Mouse (Mus musculus) ES-E14 (cell line): ENCODE data around the gene Rad51b. TPM values are rescaled to one million over a fixed set of nuclear protein-coding genes. Genes with fewer than 3 reads are reported as not detected.

Experiments
- DNase-seq: peaks from one replicate; pipeline ENCODE4 v3.0.0-alpha.2; 2013; ENCODE audit warnings: low read depth, low spot score
- H3K27ac ChIP-seq: 2 replicates; pipeline ENCODE4 v1.5.1; 2012; ENCODE audit warnings: low read depth, mild to moderate bottlenecking, low read length, moderate library complexity, mixed read lengths; ENCODE audit not compliant: poor library complexity, insufficient read depth, severe bottlenecking
- H3K36me3 ChIP-seq: 2 replicates; pipeline ENCODE4 v1.6.1; 2012; ENCODE audit warnings: mild to moderate bottlenecking, low read length, moderate library complexity, mixed read lengths; ENCODE audit not compliant: control insufficient read depth, poor library complexity, insufficient read depth, severe bottlenecking
- H3K4me1 ChIP-seq, 2 experiments: fragments of 150-350 bp in 1 of 2; sonication (generic) in 1 of 2; 2 replicates each; pipeline ENCODE4 v1.6.1; 2012; ENCODE audit warnings: low read length in 2 of 2, mild to moderate bottlenecking in 1 of 2, mixed read lengths in 1 of 2; ENCODE audit not compliant: control insufficient read depth in 2 of 2, insufficient read depth in 2 of 2, poor library complexity in 1 of 2
- H3K4me3 ChIP-seq, 2 experiments: fragments of 150-350 bp in 1 of 2; sonication (generic) in 1 of 2; 2 replicates each; pipeline ENCODE4 v1.5.1; 2012; ENCODE audit warnings: low read length in 2 of 2, low read depth in 1 of 2, mild to moderate bottlenecking in 1 of 2, mixed read lengths in 1 of 2; ENCODE audit not compliant: insufficient read depth in 1 of 2, poor library complexity in 1 of 2, severe bottlenecking in 1 of 2
- H3K9ac ChIP-seq: 2 replicates; pipeline ENCODE4 v1.6.1; 2012; ENCODE audit warnings: low read depth, mild to moderate bottlenecking, low read length, mixed read lengths; ENCODE audit not compliant: poor library complexity, insufficient read depth, severe bottlenecking
- H3K9me3 ChIP-seq: fragments of 150-350 bp; sonication (generic); 2 replicates; pipeline ENCODE4 v1.6.1; 2012; ENCODE audit warnings: low read depth, mild to moderate bottlenecking, low read length; ENCODE audit not compliant: control insufficient read depth, insufficient read depth
- CHD2 ChIP-seq: IDR thresholded peaks from 2 replicates; pipeline ENCODE4 v1.6.1; 2014; ENCODE audit warnings: mild to moderate bottlenecking, low read depth, low read length, inconsistent platforms
- HCFC1 ChIP-seq: IDR thresholded peaks from 2 replicates; pipeline ENCODE4 v1.6.1; 2012; ENCODE audit warnings: low read length, inconsistent platforms, borderline replicate concordance; ENCODE audit not compliant: insufficient read depth
- MAFK ChIP-seq: IDR thresholded peaks from 2 replicates; pipeline ENCODE4 v1.6.1; 2014; ENCODE audit warnings: mild to moderate bottlenecking, low read depth, low read length, inconsistent platforms; ENCODE audit not compliant: insufficient read depth
- ZC3H11A ChIP-seq: IDR thresholded peaks from 2 replicates; pipeline ENCODE4 v1.6.1; 2012; ENCODE audit warnings: low read depth, mild to moderate bottlenecking, inconsistent platforms, low read length, borderline replicate concordance
- ZNF384 ChIP-seq: IDR thresholded peaks from 2 replicates; pipeline ENCODE4 v1.6.1; 2012; ENCODE audit warnings: low read depth, low read length, inconsistent platforms
- in situ Hi-C, 2 experiments: fragments of 600-800 bp; cut with MboI; formaldehyde crosslinking; loops; one replicate each; pipeline ENCODE4 v1.15.1; 2025; ENCODE audit warnings: low sequenced_read_pairs in 2 of 2, inconsistent platforms in 1 of 2; ENCODE audit not compliant: unreplicated experiment in 2 of 2
- total RNA-seq: library from RNA; depleted of rRNA; stranded (reverse); fragments of 300-350 nt; gene quantifications from 2 replicates; pipeline ENCODE4 v1.2.3, GENCODE M21; 2012

Gene Rad51b
- total RNA-seq, 1 experiment: 6.7 TPM

GRCm38 (mm10) chr12:79825922-79826321 lies 528.8 kb downstream of the Rad51b start:
- H3K4me3 ChIP-seq: no peak overlapping the region
- DNase-seq: no peak
- no peaks in the 10 kb centered on the region for H3K9me3 ChIP-seq
- in situ Hi-C loops: no loop called here
- no peak overlapping the region for H3K27ac ChIP-seq
- no peaks in the 10 kb centered on the region for H3K36me3 ChIP-seq
- no peak for TF ChIP-seq HCFC1
- no peak overlapping the region for H3K9ac ChIP-seq
- no peaks in the 10 kb centered on the region for H3K4me1 ChIP-seq

- TF ChIP-seq CHD2: no peak
- TF ChIP-seq MAFK: no peak
- no peak for TF ChIP-seq ZNF384
- no peak for TF ChIP-seq ZC3H11A
- TF ChIP-seq HCFC1: no peak
- no peak for DNase-seq
- Histone ChIP-seq H3K36me3 (no peaks in the 10 kb centered on the region), H3K4me1 (no peaks in the 10 kb centered on the region), H3K9ac (no peak overlapping the region), H3K4me3 (no peak overlapping the region), H3K27ac (no peak overlapping the region), H3K9me3 (no peaks in the 10 kb centered on the region)
- in situ Hi-C loops: no loop called here
Measured at GRCm38 (mm10) chr12:79827233-79827692, 530.2 kb downstream of the Rad51b start.

- no peaks in the 10 kb centered on the region for H3K36me3 ChIP-seq
- DNase-seq: no peak
- no peak overlapping the region for H3K9ac ChIP-seq
- H3K4me3 ChIP-seq: no peak overlapping the region
- TF ChIP-seq ZC3H11A (no peak), CHD2 (no peak), ZNF384 (no peak), HCFC1 (no peak), MAFK (no peak)
- H3K4me1 ChIP-seq: no peaks in the 10 kb centered on the region
- in situ Hi-C loops: no loop called here
- no peak overlapping the region for H3K27ac ChIP-seq
- H3K9me3 ChIP-seq: no peaks in the 10 kb centered on the region
Measured at GRCm38 (mm10) chr12:79827735-79828134, 530.7 kb downstream of the Rad51b start.

- in situ Hi-C loops: no loop called here
- H3K4me1 ChIP-seq: no peaks in the 10 kb centered on the region
- TF ChIP-seq ZC3H11A: no peak
- H3K4me3 ChIP-seq: no peak overlapping the region
- no peaks in the 10 kb centered on the region for H3K36me3 ChIP-seq
- H3K9me3 ChIP-seq: no peaks in the 10 kb centered on the region
- DNase-seq: no peak
- H3K9ac ChIP-seq: no peak overlapping the region
- no peak overlapping the region for H3K27ac ChIP-seq
Measured at GRCm38 (mm10) chr12:79830686-79831085, 533.6 kb downstream of the Rad51b start.

- Histone ChIP-seq H3K27ac (no peak overlapping the region), H3K9ac (no peak overlapping the region), H3K4me1 (no peaks in the 10 kb centered on the region), H3K4me3 (no peak overlapping the region), H3K9me3 (no peaks in the 10 kb centered on the region), H3K36me3 (no peaks in the 10 kb centered on the region)
- no peak for TF ChIP-seq HCFC1
- TF ChIP-seq MAFK: no peak
- TF ChIP-seq ZNF384: no peak
- no peak for TF ChIP-seq ZC3H11A
- no peak for TF ChIP-seq CHD2
- in situ Hi-C loops: no loop called here
- DNase-seq: no peak
Measured at GRCm38 (mm10) chr12:79832611-79833010, 535.5 kb downstream of the Rad51b start.
